Mouse (Mus musculus): ENCODE data around the gene Susd6. TPM values are rescaled to one million over a fixed set of nuclear protein-coding genes. Genes with fewer than 3 reads are reported as not detected.
"Not testable (repeated sequence)": the region's sequence is repeated elsewhere in the genome, so short reads cannot be mapped to it uniquely, and the experiment has no call there.

Susd6 gene
- polyA plus RNA-seq, 1 experiment from 2014 or later: 23.3 TPM

DNA sequence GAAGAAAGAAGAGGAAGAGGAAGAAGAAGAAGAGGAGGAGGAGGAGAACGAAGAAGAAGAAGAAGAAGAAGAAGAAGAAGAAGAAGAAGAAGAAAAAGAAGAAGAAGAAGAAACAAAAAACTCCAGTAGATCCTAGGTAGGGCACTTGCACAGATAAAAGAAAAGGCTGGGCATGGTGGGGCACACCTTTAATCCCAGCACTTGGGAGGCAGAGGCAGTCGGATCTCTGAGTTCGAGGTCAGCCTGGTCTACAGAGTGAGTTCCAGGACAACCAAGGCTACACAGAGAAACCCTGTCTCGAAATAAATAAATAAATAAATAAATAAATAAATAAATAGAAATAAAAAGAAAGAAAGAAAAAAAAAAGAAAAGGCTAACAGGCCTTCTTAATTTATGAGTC is 1.0 kb upstream of the Susd6 start:
- H3K27me3 ChIP-seq (ENCODE audit: control insufficient read depth, insufficient read depth, low read length); H3K36me3 ChIP-seq (ENCODE audit: control insufficient read depth, insufficient read depth, low read length); H3K9me3 ChIP-seq (ENCODE audit: control insufficient read depth, low read length); H3K4me3 ChIP-seq (ENCODE audit: low read depth, low read length); H3K4me2 ChIP-seq (ENCODE audit: low read depth); H3K9ac ChIP-seq (ENCODE audit: low read length); H3K4me1 ChIP-seq (ENCODE audit: control insufficient read depth, insufficient read depth, low read length); H3K27ac ChIP-seq (ENCODE audit: low read depth, low read length); DNase-seq (ENCODE audit: low spot score); ATAC-seq (ENCODE audit: insufficient read depth, low FRiP score, low TSS enrichment): not testable (repeated sequence)
- whole genome bisulfite sequencing: 82% methylated on average over 4 of the region's 4 CpGs

DNA sequence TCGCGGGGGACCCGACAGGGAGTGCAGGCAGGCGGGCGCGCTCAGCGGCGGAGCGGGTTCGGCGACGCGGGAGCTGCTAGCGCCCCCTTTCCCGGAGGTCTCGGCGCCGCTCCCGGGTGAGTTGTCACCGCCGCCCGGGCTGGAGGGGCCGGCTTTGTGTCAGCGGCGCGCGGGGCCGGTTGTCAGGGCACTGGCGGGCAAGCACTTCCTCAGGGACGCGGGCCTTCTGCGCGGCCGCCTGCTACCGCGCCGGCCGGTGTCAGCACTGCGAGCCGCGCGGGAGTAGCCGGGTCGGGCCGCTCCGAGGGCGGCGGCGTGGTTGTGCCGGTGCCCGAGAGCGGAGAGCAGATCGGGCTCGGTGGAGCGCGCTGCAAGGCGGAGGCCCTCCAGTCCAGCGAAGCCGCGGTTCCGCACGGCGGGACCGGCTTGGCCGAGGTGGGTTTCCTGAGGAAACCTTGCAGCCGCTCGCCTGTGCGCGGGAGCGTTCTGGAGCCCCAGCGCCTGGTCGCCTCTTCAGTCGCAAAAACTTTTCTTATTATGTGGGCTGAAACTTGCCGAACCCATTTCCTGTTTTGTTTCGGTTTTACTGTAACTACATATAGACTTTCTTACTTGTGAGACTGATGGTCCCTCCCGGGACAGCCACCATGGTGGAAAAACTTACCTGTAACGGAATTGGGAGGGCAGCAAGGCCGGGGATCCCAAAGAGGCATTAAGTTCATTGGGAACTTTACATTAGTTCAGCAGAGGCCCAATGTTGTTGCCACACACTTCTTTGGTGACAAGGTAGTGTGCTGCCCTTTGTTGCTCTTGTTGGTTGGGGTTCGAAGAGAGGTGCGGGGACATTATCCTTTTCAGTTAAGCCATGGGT is 625 bp downstream of the Susd6 start:
- H3K4me1 ChIP-seq (ENCODE audit: control insufficient read depth, insufficient read depth, low read length): peaks cover 6% of the 10 kb centered on the region
- DNase-seq (ENCODE audit: low spot score) (peak; percentile 50), ATAC-seq (ENCODE audit: insufficient read depth, low FRiP score, low TSS enrichment) (no peak; the same call in 1 of the 2 replicates)
- H3K27ac ChIP-seq (ENCODE audit: low read depth, low read length): peak overlapping the region; percentile 97
- no peaks in the 10 kb centered on the region for H3K36me3 ChIP-seq (ENCODE audit: control insufficient read depth, insufficient read depth, low read length)
- peak overlapping the region; percentile 89 for H3K9ac ChIP-seq (ENCODE audit: low read length)
- H3K27me3 ChIP-seq (ENCODE audit: control insufficient read depth, insufficient read depth, low read length): no peaks in the 10 kb centered on the region
- H3K9me3 ChIP-seq (ENCODE audit: control insufficient read depth, low read length): no peaks in the 10 kb centered on the region
- under 1% methylated on average over 76 of the region's 80 CpGs for WGBS
- H3K4me3 ChIP-seq (ENCODE audit: low read depth, low read length): peak overlapping the region; percentile 84
- peak overlapping the region; percentile 71 for H3K4me2 ChIP-seq (ENCODE audit: low read depth)

DNA sequence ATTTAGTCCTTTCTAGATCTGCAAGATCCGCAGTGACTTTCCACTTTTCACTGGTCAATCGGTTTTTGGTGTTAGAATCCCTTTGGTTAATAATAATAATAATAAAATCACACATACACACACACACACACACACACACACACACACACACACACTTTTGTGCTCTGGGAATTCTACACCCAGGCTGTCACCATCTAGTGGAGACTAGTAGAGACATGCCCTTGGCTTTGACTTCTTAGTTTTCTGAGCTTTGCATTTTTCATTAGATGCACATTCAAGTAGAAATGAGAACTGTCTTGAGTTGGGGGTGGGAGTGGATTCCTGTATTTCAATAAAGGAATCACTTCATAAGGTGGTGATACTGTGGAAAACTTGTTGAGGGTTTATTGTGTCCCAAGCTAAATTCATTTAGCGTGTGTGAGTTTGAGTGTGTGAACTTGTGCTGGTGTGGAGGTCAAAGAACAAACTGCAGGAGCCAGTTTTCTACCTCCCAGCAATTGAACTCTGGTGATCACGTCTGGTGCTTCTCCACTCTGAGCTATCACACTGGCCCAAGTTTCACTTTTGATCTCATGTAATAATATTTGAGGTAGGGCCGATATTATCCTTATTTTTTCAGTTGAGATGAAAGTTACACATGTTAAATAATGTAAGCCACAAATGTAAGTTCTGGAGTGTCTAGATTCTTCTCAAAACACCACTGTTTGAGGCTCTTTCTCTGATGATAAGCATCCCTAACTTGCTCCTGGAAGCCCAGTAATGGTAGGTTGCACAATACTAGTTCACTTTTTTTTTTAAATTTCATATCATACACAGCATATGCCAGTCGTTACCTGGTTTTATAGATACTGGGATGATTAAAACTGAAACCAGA is 1.5 kb downstream of the Susd6 start:
- H3K9ac ChIP-seq (ENCODE audit: low read length): peak overlapping the region; percentile 89
- peak overlapping the region; percentile 84 for H3K4me3 ChIP-seq (ENCODE audit: low read depth, low read length)
- no peaks in the 10 kb centered on the region for H3K27me3 ChIP-seq (ENCODE audit: control insufficient read depth, insufficient read depth, low read length)
- peaks cover 6% of the 10 kb centered on the region for H3K4me1 ChIP-seq (ENCODE audit: control insufficient read depth, insufficient read depth, low read length)
- no peak for DNase-seq (ENCODE audit: low spot score)
- H3K4me2 ChIP-seq (ENCODE audit: low read depth): peak overlapping the region; percentile 71
- no peaks in the 10 kb centered on the region for H3K9me3 ChIP-seq (ENCODE audit: control insufficient read depth, low read length)
- no peak for ATAC-seq (ENCODE audit: insufficient read depth, low FRiP score, low TSS enrichment)
- WGBS: 43% methylated on average over 6 of the region's 6 CpGs
- H3K27ac ChIP-seq (ENCODE audit: low read depth, low read length): no peak overlapping the region
- no peaks in the 10 kb centered on the region for H3K36me3 ChIP-seq (ENCODE audit: control insufficient read depth, insufficient read depth, low read length)

DNA sequence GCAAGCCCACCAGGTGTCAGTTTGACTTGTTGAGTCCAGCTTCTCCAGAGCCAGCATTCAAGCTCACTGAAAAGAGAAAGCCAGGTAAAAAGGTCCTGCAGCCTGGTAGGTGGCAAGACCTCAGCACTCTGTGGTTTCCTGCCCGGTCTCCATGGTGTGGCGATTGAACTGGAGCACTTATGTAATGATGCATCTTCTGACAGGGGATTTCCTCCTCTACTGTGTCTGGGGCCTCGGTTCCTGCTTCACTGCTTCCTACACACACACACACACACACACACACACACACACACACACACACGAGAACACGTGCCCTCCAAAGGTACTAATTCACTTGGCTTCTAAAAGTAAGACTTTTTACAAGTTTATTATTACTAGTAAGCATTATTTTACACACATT is 2.6 kb downstream of the Susd6 start:
- no peaks in the 10 kb centered on the region for H3K36me3 ChIP-seq (ENCODE audit: control insufficient read depth, insufficient read depth, low read length)
- H3K4me2 ChIP-seq (ENCODE audit: low read depth): no peak overlapping the region
- 85% methylated on average over 5 of the region's 5 CpGs for WGBS
- H3K9me3 ChIP-seq (ENCODE audit: control insufficient read depth, low read length): no peaks in the 10 kb centered on the region
- ATAC-seq (ENCODE audit: insufficient read depth, low FRiP score, low TSS enrichment): no peak
- no peak overlapping the region for H3K9ac ChIP-seq (ENCODE audit: low read length)
- no peak for DNase-seq (ENCODE audit: low spot score)
- H3K27ac ChIP-seq (ENCODE audit: low read depth, low read length): no peak overlapping the region
- H3K27me3 ChIP-seq (ENCODE audit: control insufficient read depth, insufficient read depth, low read length): no peaks in the 10 kb centered on the region
- H3K4me3 ChIP-seq (ENCODE audit: low read depth, low read length): no peak overlapping the region
- H3K4me1 ChIP-seq (ENCODE audit: control insufficient read depth, insufficient read depth, low read length): peaks cover 6% of the 10 kb centered on the region

DNA sequence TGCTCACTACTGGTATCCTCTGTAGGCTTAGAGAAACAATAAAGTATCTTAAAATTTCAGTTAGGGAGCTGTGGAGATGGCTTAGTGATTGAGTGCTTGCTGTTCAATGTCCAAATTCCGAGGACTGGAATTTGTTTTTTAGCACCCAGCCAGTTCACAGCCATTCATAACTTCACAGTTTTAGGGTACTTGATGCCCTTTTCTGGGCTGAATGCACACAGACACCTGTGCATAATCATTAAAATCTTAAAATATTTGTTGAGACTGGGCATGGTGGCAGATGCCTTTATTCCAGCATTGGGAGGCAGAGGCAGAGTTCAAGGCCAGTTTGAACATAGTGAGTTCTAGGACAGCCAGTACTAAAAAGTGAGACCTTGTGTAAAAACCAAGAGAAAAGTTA is 3.2 kb downstream of the Susd6 start:
- no peak overlapping the region for H3K9ac ChIP-seq (ENCODE audit: low read length)
- H3K27ac ChIP-seq (ENCODE audit: low read depth, low read length): no peak overlapping the region
- no peak overlapping the region for H3K4me3 ChIP-seq (ENCODE audit: low read depth, low read length)
- H3K27me3 ChIP-seq (ENCODE audit: control insufficient read depth, insufficient read depth, low read length): no peaks in the 10 kb centered on the region
- peaks cover 6% of the 10 kb centered on the region for H3K4me1 ChIP-seq (ENCODE audit: control insufficient read depth, insufficient read depth, low read length)
- H3K36me3 ChIP-seq (ENCODE audit: control insufficient read depth, insufficient read depth, low read length): no peaks in the 10 kb centered on the region
- no peak overlapping the region for H3K4me2 ChIP-seq (ENCODE audit: low read depth)
- WGBS: 88% methylated on average over 1 of the region's 1 CpGs
- H3K9me3 ChIP-seq (ENCODE audit: control insufficient read depth, low read length): no peaks in the 10 kb centered on the region
- no peak for DNase-seq (ENCODE audit: low spot score)
- no peak for ATAC-seq (ENCODE audit: insufficient read depth, low FRiP score, low TSS enrichment)

DNA sequence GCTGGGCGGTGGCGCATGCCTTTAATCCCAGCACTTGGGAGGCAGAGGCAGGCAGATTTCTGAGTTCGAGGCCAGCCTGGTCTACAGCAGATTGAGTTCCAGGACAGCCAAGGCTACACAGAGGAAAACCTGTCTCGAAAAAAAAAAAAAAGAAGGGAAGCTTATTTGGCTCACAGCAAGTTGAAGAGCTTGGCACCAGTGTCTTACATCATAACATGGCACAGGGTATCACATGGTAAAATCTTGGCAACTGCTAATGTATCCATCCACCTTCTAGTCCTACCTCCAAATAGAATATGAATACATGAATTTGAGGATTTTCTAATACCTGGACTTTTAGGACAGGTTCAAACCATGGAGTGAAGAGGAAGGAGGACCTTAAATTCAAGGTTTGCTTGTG is 4.2 kb downstream of the Susd6 start:
- no peaks in the 10 kb centered on the region for H3K9me3 ChIP-seq (ENCODE audit: control insufficient read depth, low read length)
- H3K27ac ChIP-seq (ENCODE audit: low read depth, low read length): no peak overlapping the region
- H3K4me2 ChIP-seq (ENCODE audit: low read depth): no peak overlapping the region
- no peak overlapping the region for H3K9ac ChIP-seq (ENCODE audit: low read length)
- ATAC-seq (ENCODE audit: insufficient read depth, low FRiP score, low TSS enrichment): no peak
- no peaks in the 10 kb centered on the region for H3K36me3 ChIP-seq (ENCODE audit: control insufficient read depth, insufficient read depth, low read length)
- DNase-seq (ENCODE audit: low spot score): no peak
- H3K4me1 ChIP-seq (ENCODE audit: control insufficient read depth, insufficient read depth, low read length): peaks cover 6% of the 10 kb centered on the region
- H3K4me3 ChIP-seq (ENCODE audit: low read depth, low read length): no peak overlapping the region
- no peaks in the 10 kb centered on the region for H3K27me3 ChIP-seq (ENCODE audit: control insufficient read depth, insufficient read depth, low read length)
- 95% methylated on average over 4 of the region's 4 CpGs for WGBS

DNA sequence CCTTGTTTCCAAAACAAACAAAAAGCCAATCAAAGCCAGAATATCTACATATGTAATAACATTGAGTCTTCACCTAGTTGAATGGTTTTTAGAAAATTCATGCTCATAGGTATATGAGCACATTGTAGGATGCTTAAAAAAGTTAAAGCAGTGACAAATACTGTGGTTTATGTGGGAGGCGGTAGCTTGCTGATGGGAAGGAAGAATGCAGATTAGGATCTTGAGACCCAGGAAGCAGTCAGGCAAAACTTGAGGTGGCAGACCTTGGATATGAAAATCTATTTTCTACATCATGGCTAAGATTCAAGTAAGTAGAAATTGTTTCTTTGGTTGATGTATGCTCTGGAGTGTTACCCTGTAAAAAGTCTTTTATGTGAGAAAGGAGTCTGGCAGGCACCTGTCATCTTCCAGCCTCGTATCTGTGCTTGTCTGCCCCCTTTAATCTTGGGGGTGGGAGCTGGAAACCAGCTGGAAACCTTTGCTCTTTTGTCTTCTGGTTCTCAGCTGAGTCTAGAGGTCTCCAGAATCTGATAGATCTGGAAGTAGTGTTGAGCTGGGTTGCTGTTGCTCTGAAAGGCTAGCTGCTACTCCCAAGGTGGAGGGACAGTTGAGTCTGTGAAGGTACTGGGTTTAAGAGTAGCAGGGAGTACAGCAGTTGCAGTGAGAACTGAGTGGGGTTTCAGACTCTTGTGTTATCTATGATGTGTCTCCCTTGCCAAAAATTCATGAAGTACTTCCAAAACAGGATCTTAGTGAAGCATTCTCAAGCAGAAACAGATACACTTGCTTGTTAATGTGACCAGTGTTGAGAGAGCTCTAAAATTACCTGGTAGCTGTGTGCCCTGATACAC is 4.8 kb downstream of the Susd6 start:
- Histone ChIP-seq H3K4me1 (ENCODE audit: control insufficient read depth, insufficient read depth, low read length) (peaks cover 6% of the 10 kb centered on the region), H3K4me2 (ENCODE audit: low read depth) (no peak overlapping the region), H3K27ac (ENCODE audit: low read depth, low read length) (no peak overlapping the region), H3K36me3 (ENCODE audit: control insufficient read depth, insufficient read depth, low read length) (no peaks in the 10 kb centered on the region), H3K4me3 (ENCODE audit: low read depth, low read length) (no peak overlapping the region), H3K27me3 (ENCODE audit: control insufficient read depth, insufficient read depth, low read length) (no peaks in the 10 kb centered on the region), H3K9ac (ENCODE audit: low read length) (no peak overlapping the region), H3K9me3 (ENCODE audit: control insufficient read depth, low read length) (no peaks in the 10 kb centered on the region)
- no peak for DNase-seq (ENCODE audit: low spot score)
- 65% methylated on average over 2 of the region's 2 CpGs for WGBS
- no peak for ATAC-seq (ENCODE audit: insufficient read depth, low FRiP score, low TSS enrichment)

DNA sequence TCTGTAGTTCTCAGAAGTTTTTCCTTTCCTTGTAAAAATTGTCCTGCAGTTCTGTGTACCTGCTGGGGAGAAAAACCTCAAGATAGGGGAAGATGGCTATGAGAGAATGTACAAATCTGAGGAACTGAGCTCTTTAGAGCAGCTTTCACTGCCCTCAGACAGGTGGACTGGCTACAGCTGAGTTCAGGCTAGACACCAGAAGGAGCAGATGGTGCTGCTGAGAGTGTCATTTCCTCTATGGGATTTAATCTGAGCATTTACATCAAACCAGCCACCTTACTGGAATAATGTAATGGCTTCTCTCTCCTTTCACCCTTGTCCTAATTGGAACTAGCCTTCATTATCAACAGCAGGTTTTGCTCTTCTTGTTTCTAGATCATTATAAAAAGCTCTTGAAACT is 8.0 kb downstream of the Susd6 start:
- no peak overlapping the region for H3K27ac ChIP-seq (ENCODE audit: low read depth, low read length)
- H3K36me3 ChIP-seq (ENCODE audit: control insufficient read depth, insufficient read depth, low read length): no peaks in the 10 kb centered on the region
- H3K4me3 ChIP-seq (ENCODE audit: low read depth, low read length): no peak overlapping the region
- ATAC-seq (ENCODE audit: insufficient read depth, low FRiP score, low TSS enrichment): no peak
- no peak for DNase-seq (ENCODE audit: low spot score)
- H3K9ac ChIP-seq (ENCODE audit: low read length): no peak overlapping the region
- H3K4me1 ChIP-seq (ENCODE audit: control insufficient read depth, insufficient read depth, low read length): no peaks in the 10 kb centered on the region
- no peaks in the 10 kb centered on the region for H3K27me3 ChIP-seq (ENCODE audit: control insufficient read depth, insufficient read depth, low read length)
- H3K9me3 ChIP-seq (ENCODE audit: control insufficient read depth, low read length): no peaks in the 10 kb centered on the region
- no peak overlapping the region for H3K4me2 ChIP-seq (ENCODE audit: low read depth)

Measured in neural tube, embryonic 11.5 days (tissue).